Mouse (Mus musculus) kidney, adult 11 months (tissue): Measurements from ENCODE around the gene Lcn10.
"Not testable (repeated sequence)": the region's sequence is repeated elsewhere in the genome, so short reads cannot be mapped to it uniquely, and the experiment has no call there.

Source experiments
- DNase-seq: peaks from one replicate; pipeline ENCODE4 v3.0.0; 2022

Gene Lcn10

DNA sequence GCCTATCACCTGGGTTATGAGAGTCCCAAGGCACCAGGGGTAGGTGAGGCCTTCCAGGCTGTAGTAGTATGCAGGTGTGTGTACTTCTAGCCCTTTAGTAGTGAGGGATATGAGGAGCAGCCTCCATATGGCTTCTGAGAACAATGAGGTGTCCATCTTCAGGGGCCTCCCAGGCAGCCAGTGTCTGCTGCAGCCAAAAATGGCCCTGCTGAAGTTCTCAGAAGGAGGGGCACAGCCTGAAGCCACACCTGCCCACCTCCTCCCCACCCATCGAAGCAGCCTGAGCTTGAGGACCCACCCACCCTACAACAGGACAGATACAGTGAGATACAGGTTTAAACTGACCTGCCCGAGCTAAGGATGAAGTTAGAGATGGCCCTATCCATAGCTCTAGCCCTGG is at the start of gene Lcn10:
TSS of gene Lcn10 (plus strand) at position 301 of the 400 bp plus-strand sequence.
- no peak for DNase-seq

DNA sequence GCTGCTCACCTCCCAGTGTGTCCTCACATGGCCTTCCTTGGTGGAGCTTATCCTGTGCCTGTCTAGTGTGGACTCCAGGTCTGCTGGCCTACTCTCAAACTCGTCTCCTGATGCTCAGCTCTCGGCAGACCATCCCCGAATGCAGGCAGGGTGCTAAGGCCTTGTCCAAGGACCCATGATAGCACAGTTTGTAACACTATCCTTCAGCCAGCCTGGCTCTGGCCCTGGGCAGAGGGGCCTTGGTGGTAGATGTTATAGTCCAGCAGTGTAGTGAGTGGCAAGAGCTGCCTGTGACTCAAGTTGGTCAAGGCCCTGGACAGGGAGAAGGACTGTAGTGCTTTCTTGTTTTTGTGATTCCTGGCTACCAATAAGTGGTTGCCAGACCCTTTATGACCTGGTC is 48.9 kb upstream of the Lcn10 start:
- no peak for DNase-seq

DNA sequence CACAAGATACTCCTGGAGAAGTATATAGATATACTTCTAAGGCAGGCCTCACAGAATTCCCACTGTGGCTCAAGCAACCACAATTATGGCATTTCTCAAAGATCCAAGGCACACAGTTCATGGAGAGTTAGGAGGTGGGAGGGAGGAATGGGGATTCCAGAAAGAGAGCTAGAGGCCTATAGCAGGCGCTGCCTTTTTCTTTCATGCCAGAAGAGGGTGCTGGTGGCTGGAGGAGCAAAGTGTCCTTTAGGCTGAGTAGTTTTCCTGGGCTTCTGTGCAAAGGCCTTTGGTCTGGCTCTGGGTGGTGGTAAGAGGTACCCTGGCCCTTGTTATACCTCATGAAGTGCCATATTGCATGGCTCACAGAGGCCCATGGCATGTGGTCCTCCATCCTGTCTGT is 48.5 kb upstream of the Lcn10 start:
- DNase-seq = no peak

DNA sequence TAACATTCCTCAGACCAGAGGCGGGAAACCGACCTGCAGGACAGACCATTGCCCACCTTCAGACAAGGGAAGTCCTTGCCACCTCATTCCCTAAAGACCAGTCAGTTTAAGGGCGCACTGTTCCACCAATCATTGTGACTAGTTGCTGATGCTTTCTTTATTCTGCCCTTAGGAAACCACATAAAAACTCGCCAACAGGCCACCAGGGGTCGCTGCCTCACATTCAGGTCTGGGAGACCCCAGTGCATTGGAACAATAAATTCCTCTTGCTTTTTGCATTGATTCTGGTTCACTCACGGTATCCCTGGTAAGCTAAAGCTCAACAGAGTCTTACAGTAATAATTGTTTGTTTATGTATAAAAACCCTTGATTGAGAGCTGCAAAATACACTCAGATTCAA is 42.6 kb upstream of the Lcn10 start:
- DNase-seq = no peak

DNA sequence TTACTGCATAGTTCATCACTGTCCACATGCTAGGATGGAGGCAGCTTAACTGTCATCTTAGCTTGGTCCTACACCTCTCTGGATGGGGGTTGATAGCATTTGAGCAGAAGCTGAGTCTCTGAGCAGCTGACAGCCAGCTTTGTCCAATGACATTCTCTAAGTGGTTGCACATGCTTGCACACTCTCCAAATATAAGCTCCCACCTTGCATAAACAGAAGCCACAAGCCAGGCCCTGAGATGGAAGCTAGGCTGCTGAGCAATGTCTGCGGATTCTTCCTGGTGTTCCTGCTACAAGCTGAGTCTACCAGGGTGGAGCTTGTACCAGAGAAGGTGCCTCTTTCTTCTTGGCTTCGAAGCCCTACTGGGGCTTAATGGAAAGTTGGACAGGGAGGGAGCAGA is 29.6 kb upstream of the Lcn10 start, which contains the start of gene Lcn8:
TSS of gene Lcn8 (plus strand) at position 219 of the 400 bp plus-strand sequence.
- no peak for DNase-seq

DNA sequence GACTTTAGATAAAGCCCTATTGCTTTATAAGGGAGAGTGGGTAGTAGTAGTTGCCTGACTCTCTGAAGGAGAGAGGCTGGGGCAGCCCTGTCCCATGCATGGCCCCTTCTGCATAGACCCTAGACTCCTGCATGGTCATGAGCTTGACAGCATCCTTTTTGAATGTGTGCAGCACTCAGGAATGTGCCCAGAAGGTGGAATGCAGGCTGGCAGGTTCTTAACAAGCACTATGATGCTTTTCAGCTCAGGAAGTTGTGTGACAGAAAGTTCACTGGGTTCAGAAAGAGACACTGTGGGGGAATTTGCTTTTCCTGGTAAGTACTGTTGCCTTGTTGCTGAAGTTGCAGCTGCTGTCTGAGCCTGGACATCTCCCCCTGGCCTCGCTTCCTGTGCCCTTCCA is 28.0 kb upstream of the Lcn10 start:
- no peak for DNase-seq

DNA sequence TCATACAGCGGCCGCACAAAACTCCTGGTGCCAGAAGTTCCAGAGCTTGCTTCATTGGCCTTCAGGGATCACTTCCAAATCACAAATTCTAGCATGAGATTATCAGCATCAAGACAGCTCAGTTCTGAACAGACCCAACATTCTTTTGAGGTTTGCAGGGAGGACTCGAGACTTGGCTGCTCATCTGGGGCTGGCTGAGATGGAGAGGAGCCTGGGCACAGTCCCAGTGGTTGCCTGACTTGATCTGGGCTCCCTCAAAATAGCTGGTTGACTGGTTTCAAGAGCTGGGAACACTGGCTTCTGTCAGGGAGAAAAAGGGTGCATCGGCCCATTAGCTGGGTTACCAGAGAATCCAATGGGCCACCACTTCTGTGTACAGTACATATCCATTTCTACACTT is 25.8 kb upstream of the Lcn10 start:
- no peak for DNase-seq

DNA sequence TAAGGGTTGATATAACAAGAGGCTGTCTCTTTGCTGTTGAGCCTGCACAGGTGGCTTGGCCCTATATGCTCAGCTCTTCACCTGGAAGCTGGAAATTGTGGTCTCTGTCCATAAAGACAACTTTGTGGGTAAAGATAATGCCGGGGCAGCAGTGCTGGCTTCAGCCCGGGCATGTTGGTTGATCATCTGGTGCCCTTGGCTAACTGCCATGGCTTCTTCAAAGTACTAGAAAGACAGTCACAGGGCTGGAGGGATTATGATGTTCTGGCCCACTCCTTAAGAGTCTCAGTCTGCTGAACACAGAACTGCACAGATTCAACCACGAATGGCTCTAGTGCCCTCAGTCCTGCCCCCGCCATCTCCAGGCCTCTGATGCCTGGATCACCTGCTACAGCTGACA is 25.3 kb upstream of the Lcn10 start:
- no peak for DNase-seq

DNA sequence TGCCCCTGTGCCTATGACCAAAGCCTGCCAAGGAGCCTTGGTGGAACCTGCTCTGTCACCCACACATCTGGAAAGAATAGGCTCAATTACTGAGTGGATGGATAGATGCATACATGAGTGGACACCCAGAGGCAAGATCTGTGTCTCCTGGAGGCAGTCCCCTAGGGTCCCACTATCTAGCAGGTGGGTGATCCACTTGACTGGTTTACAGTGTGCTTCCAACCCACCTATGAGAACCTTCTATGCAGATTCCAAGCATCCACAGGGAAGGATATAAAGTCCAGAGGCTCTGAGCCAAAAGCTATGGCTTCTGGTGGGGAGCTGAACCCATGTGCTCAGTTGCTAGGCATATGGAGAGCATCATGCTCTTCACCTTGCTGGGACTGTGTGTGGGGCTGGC is 24.9 kb upstream of the Lcn10 start, which contains the start of gene Lcn5:
TSS of gene Lcn5 (plus strand) at position 301 of the 400 bp plus-strand sequence.
- DNase-seq = no peak

DNA sequence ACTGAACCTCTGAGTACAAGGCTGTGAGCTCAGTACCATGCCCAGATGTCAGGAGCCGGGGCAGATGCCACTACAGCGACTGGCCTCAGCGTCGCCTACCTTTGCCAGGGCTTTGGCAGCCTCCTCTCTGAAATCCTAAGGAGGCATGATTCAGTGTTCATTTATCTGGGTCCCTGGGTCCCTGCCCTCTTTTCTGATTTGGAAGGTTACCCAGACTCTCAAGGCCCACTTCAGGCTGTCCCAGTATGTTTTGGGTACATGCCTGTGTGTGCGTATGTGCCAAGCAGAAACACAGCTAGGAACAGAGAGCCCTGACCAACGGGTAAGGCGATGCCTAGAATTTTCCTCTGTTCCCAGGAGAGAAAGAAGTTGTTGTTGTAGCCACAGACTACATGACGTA is 22.2 kb upstream of the Lcn10 start:
- no peak for DNase-seq

DNA sequence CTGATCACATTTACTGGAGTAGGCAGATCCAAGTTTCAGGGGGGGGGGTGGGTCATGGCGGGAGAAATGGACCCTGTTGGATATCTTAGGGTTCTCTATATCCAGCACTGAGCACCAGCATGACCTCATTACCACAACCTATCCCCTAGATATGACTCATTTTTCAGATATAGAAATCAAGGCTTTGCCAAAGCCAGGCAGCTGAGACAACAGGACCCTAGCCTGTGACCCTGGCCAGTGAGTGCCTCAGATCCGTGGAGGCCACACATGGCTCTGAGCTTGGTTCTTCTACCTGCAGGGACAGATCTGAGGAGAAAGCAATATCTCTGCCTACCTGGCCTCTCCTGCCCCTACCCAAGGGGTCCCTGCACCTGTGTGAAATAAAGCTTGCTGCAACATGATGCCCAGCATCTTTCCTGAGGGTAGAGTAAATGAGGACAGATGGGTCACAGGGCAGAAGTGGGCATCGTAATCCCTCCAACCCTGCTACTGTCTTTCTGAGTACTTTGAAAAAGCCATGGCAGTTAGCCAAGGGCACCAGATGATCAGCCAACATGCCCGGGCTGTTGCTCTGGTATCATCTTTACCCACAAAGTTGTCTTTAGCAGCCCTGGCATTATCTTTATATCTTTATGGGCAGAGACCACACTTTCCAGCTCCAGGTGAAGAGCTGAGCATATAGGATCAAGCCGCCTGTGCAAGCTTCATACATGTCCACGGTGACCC is 21.1 kb upstream of the Lcn10 start:
- DNase-seq = no peak

DNA sequence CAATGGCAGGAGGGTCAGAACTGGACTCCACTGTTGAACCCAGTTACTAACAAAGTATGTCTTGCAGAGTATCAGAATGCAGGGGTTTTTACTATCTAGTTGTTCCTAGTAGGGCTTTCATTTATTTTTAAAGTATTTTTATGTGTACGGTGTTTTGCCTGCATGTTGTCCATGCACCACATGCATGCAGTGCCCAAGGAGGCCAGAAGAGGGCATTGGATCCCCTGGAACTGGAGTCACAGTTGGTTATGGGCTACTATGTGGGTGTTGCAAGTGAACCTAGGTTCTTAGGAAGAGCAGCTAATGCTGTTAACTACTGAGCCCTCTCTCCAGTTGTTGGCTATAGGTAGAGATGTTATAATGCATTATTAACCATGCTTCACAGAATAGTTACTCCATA is 19.0 kb upstream of the Lcn10 start:
- DNase-seq = no peak

DNA sequence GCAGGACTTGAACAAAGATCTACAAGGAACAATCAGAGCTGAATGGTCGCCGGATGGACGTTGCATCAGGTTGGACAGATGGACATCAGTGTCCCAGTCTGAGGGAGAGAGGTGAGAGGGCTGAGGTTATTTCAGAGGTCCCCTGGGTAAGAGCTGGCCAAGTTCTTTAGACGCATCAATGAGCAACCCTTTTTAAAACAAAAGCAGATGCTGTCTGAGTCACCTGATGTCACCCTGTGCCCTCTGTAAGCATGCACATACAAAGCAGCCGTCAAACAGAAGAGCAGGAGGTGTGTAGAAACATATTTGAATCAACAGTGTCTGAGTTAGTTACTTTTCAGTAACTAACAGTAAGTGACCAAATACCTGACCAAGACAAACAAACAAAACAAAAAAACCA is 18.4 kb upstream of the Lcn10 start:
- DNase-seq = no peak

DNA sequence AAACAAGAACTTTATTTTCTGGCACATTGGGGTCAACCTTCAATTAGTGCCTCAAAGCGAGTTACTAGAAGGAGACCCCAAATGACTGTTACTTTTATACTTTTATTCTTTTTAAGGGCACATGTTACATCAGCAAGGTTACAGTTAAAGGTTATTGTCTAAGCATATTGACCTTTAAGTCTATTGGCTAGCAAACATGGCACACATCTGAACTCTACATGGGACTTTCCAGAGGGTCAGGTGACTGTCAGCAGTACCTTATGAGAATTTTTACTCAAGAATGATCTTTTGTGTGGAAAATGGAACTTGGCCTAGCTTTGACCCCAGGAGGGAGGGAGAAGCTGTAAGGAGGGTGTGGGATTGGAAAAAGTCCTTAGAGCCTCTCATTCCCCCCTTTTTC is 16.0 kb upstream of the Lcn10 start:
- DNase-seq = no peak

DNA sequence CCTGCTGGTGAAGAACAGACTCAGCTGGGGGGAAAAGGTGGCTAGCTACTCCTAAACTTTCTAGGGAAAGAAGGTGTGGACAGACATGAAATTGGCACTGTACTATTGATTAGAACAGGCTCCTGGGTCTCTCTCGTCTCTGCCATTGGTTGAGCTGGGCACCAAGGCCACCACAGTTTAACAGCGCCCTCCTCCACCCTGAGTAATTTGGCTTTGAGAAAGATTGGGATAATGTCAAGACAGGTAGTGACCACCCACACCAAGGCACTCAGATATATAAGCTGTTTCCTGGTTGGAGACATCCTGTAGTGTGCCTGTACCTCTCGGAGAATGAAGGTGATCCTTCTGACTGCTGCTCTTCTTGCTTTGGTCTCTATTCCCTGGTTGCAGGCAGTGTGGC is 6.0 kb upstream of the Lcn10 start, which contains the start of gene Lcn6:
TSS of gene Lcn6 (plus strand) at position 301 of the 400 bp plus-strand sequence.
- no peak for DNase-seq

DNA sequence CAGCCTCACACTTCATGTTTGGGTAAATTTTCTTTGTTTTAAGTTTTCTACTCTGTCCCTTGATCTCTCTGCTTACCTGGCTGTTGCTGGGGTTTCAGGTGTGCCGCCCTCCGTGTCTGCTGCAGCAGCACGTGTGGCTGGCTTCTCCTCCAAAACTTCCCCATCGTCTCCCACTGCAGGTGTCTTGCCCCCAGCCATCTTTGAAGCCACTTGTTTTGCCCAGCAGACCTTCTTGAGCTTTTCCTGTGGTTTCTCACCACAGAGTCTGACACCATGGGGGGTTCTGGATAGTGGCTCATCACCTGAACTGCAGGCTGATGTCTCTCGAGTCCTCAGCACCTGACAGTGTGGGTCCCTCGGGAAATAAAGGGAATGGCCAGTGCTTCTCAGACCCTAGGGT is 3.0 kb upstream of the Lcn10 start:
- DNase-seq = no peak

DNA sequence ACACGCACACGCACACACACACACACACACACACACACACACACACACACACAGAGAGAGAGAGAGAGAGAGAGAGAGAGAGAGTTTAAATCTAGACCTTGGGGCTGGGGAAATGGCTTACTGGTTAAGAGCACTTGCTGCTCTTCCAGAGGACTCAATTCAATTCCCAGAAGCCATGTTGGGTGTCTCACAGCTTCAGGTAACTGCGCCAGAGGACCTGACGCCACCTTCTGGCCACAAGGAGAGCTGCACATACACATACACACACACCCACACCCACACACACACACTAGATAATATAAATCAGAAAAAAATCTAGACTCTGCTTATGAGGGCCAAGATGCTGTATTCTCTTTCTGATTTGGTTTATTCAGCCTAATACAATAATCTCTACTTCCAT is 4.4 kb downstream of the Lcn10 start:
- DNase-seq = no peak

DNA sequence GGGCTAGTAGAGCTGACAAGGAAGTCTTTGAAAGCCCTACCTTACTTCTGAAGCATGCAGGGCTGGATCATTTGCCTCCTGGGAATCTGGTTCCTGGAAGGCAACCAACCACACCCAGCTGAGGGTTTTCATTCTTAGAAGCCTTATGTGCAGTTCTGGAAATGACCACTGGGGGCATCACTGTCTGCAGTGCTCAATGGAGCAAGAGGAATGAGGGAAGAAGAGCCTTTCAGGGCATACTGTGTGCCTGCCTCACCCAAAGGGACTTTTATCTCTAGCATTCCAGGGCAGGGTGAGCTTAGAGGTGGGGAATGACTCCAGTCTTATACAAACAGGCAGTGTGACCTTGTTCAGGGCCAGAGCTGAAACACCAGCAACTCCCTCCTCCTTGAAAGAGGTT is 12.1 kb downstream of the Lcn10 start:
- peak; percentile 9 for DNase-seq

DNA sequence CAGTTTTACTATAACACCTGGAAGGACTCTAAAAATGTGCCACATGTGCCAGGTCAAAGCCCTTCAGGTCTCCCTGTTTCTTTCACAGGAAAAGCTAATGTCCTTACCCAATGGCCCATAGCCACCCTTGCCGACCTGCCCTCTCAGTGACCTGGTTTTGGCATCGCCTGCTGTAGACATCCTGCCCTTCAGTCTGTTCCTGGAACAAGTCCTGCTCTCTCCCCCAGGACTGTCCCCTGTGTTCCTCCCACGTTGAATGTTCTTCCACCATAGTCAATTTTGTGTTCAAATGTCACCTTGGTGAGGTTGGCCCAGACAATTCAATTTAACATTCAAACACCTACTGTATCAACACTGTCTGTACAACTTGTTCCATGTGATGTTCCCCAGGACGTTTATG is 14.4 kb downstream of the Lcn10 start:
- DNase-seq = no peak

DNA sequence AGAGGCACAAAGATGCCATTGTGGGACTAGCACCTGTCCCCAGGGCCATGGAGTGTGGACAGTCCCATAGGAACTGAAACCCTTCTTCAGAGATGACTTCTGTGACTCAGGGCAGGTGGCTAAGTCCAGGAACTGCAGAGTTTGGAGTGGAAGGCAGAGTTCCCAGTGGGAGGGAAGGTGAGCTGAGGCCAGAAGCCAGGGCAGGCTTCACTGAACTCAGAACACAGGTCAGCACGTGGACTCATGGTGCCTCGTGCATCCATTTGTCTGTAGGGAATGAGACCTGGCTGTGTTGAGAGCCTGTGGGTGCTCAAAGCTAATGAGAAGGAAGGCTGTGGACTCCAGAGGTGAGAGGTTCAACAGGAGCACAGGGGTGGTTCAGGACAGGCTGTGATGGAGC is 16.2 kb downstream of the Lcn10 start:
- DNase-seq = peak; percentile 18

DNA sequence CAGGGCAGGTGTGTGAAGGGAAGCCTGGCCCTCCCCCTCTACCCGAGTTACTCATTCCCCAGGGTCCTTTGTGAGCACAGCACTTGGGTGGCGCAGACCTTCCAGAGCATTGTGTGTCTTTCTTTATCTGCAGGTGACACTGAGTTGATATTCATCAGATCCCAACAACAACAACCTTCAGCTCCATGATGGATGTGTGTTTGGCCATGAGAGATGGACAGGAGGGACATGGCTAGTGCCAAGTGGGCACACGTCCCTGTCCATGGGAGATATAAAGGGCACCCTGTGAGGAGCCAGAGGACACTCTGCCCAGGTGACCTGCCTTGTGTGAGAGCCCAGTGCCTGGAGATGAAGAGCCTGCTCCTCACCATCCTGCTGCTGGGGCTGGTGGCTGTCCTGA is 17.2 kb downstream of the Lcn10 start, which contains the start of gene Obp2a:
TSS of gene Obp2a (plus strand) at position 301 of the 400 bp plus-strand sequence.
- not testable (repeated sequence) for DNase-seq

DNA sequence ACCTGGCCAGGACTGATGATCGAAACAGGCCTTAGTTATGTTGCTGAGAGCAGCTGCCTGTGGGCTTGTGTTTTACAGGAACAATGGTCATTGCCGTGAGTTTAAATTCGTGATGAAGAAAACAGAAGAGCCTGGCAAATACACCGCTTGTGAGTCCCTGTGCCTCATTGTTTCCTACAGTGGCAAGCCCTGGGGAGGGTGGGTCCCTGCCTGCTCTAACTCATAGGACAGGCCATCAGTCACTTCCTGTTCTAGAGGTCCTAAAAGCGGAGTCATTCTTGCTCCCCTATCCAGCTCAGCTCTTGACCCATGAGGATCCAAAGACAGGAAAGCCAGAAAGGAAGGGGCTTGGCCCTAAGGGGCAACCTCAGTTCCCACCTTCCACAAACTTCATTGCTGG is 18.5 kb downstream of the Lcn10 start:
- no peak for DNase-seq

DNA sequence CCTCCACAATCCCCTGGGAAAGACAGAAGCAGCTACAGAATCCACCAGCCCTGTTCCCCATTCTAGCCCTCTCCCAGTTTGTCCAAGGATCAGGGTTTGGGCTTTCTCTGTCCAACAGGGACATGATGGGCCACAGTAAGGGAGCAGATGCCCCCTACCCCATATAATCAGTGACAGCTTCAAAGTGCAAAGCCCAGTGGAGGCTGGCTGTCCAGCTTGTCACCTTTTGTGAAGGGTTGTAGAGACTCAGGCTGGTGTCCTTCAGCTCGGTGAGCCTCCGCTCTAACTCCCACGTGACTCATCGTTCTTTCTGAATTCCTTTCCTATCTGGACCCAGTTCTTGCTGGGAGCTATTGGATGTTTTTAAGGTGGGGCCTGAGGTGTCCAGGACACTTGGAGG is 21.2 kb downstream of the Lcn10 start:
- no peak for DNase-seq

DNA sequence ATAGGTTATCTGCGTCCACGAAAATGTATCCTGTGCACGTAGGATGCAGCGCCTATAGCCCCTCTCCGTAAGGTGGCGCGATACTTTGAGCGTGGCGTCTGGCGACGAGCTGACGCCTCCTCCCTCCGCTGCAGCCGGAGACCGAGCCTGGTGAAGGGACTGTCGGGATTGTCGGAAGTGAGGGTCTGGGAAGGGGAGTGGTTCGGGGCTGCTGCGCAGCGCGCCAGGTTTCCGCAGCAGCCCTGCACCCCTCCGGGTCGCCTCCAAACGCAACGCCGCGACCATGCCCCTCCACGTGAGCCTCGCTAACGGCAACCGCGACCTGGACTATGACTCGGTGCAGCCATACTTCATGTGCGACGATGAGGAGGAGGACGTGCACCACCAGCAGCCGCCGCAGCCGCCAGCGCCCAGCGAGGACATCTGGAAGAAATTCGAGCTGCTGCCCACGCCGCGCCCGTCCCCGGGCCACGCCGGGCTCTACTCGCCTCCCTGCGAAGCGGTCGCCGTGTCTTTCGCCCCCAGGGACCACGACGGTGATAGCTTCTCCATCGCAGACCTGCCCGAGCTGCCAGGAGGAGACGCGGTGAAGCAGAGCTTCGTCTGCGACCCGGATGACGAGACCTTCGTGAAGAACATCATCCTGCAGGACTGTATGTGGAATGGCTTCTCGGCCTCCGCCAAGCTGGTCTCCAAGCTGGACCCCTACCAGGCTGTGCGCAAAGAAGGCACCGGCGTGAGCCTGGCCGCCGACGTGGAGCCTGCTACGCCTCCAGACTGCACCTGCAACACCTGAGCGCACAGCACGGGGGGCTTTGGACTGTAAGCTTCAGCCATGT is 24.3 kb downstream of the Lcn10 start, which contains the start of gene Bmyc:
TSS of gene Bmyc (plus strand) at position 97 of the 839 bp plus-strand sequence.
- DNase-seq = peak; percentile 61
